Mouse (Mus musculus) naive thymus-derived CD4-positive, alpha-beta T cell, adult 2 months (primary cell): ENCODE results near the gene Ppp1r16b.

Experiments
- DNase-seq: peaks from one replicate; pipeline ENCODE4 v3.0.0-alpha.2; 2011; ENCODE audit warnings: low read depth

The Ppp1r16b gene

DNA sequence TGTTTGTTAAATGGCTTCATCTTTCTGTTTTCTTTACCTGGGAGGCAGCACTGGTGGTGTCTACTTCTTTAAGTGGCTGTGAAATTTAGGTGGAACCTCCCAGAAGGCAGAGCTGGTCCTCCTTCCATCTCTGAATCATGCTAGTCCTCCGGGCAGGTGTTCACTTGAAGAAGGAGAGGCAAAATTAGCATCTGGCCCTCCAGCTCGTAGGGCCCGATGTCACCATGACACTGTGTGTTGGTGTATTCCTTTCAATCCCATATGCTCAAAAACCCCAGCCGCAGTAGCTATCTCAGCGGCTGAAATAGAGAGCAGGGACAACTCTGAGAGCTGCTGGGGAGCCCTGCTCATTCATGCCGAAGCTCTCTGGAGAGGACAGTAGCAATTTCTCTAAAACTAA is 27.0 kb downstream of the Ppp1r16b start:
- no peak for DNase-seq

DNA sequence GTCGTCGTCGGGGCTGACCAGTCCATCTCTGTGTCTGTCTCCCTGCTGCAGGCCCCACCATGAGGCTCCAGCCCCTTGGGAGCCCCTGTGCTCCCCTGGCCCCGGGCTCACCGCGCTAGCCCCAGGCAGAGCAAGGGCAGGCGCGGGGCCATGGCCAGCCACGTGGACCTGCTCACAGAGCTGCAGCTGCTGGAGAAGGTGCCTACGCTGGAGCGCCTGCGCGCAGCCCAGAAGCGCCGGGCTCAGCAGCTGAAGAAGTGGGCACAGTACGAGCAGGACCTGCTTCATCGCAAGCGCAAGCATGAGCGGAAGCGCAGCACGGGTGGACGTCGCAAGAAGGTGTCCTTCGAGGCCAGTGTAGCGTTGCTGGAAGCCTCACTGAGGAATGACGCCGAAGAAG is 30.6 kb downstream of the Ppp1r16b start:
- no peak for DNase-seq

DNA sequence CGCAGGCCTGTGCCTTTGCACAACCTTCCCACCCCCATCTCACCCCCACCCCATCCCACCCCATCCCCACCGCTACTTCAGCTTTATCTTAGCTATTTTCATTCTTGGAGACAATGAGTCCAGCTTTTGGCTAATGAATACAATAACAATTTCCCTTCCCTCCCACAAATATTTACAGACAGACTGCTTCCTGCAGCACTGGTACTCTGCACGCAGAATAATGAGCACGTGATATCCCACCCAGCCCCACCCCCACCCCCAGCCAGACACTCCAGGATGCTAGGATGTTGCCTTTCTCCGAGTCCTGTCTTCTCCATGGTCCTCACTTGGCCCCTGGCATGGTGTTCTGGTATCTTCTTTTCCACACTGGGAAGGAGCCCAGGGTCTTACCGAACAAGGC is 31.3 kb downstream of the Ppp1r16b start:
- no peak for DNase-seq

DNA sequence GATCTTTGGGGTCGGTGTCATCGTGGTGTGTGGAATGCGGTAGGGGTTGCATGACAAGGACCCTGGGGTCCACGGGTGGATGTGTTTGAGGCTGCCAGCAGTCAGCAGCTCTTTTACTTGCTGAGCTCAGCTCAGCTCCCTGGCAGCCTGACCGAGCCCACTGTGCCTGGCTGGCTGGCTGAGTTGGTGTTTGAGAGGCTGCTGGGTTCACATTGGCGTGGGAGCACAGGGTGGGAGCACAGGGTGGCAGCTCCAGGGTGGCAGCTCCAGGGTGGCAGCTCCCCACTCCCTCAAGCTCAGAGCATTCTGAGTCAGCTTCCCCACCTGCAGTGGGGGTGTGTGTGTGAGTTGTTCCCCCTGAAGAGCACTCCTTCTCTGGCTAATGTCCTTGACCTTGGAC is 34.7 kb downstream of the Ppp1r16b start:
- DNase-seq, result no peak

DNA sequence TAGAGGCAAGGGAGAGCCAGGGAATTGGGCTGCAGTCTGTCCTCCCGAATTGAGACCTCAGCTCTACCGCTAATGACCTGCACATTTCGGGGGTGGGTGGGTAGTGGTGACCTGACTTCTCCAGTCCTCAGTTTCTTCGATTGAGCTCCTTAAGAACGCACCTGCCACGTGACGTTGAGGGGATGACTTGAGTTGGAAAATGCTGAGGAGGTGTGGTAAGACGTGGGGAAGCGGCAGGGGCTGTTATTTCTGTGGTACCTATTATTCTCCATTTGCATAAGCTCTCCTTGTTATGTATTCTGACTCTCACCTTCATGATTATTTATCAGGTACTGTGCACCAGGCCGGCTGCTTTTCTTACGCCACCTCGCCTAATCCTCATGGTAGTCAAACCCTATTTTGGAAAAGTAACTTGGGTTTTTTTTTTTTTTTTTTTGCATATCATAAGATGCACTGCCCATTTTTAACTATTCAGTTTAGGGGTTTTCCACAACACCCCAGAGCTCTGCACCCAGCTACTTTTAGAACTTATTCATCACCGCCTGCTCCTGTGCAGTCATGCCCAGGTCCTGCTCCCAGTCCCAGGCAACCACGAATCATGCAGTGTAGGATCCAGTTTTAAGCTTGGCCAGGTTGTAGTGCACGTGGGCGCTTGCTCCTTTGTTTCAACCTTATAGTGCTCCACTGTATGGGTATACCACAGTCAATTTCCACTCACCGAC is 35.5 kb downstream of the Ppp1r16b start:
- DNase-seq, result no peak

DNA sequence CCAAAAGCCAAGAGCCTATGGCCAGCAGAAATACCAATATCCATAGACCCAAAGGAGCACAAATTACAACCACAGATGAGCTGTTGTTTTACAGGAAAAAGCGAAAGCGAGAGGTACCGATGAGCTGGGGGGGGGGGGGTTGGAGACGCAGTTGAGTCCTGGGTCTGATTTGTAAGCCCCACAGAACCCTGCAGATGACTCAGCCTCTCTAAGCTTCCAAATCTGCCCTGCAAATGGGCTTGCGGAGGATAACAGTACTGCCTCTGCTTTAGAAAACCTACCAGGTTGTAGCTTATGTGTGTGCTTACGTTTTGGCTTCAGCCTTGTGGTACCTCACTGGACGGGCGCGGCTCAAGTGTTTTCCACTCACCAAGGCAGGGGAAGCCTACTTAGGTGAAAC is 36.3 kb downstream of the Ppp1r16b start:
- no peak for DNase-seq

DNA sequence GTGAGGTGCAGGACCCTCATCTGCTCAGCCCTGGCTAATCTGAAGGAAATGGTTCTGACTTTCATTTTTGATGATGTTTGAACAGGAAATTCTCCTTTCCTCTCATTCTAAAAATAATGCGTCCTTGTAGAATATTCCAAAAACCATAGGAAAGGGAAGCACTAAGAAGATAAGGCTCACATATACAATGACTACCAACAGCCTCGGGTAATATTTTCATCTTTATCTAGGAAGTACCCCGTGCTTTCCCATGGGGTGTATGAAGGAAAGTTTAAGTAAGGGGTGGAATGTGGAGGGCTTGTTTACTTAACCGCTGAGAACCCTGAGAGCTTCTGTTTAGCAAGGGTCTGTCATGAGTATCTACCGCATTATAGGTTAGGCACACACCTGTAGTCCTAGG is 37.0 kb downstream of the Ppp1r16b start:
- DNase-seq, result no peak

DNA sequence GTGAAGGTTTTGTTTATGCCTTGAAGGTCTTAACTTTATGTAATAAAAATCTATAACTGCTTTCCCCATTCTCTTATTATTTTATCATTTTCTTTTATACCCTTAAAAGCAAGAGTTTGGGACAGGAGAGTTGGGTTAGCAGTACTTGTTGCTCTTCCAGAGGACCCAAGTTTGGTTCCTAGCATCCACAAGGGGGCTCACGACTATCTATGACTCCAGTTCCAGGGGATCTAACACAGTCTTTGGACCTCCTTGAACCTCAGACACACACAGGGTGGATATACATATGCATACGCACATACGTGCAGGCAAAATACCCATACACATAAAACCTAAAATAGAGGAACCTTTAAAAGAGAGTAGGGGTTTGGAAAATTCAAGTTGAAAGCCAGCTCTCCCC is 39.5 kb downstream of the Ppp1r16b start:
- no peak for DNase-seq

DNA sequence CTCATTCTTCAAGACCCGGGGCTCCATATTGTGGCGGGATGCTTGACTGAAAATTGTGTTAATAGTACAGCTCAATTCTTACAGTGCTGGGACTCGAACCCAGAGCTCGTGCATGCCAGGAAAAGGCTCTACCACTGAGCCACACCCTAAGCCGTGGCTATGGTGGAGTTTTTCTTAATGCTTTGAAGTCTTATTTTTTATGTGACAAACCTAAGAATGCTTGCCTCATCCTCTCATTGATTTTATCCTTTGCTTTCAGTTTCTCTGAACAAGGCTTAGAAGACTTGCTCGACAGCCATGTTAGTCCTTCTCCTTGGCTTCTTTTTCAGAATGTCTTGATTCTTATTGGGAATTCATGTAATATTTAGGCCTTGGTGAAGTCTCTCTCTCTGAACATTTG is 40.3 kb downstream of the Ppp1r16b start:
- peak; percentile 61 for DNase-seq

DNA sequence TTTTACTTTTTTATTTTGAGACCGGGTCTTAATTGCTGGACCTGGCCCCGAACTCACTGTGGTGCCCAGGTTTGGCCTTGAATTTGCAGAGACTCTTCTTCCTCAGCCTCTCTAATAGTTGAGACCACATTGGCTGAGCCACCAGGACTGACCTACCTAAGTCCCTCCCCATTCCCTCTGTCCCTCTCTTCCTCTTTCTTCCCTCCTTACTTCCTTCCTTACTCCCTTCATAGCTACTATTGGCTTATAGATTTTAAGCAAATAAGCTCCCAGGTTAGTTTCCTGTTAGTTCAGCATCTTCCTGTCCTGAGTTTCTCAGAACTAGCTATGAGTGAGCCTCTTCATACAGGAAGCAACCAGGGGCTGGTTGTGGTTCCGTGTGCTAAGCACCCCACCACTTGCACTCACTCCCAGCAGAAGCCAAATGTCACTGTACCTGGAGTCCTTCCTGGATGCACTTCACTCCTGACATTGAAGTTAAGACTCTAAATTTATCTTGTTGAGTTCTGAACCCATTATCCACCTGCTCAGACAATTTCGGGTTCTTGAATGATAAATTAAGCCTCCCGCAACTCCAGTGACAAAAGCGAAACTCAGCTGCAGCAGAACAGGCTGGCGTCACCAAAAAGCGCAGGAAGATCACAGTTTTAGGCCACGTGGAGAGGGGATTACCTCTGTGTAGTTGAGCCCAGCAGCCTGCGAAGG is 41.7 kb downstream of the Ppp1r16b start:
- DNase-seq, result peak; percentile 75

DNA sequence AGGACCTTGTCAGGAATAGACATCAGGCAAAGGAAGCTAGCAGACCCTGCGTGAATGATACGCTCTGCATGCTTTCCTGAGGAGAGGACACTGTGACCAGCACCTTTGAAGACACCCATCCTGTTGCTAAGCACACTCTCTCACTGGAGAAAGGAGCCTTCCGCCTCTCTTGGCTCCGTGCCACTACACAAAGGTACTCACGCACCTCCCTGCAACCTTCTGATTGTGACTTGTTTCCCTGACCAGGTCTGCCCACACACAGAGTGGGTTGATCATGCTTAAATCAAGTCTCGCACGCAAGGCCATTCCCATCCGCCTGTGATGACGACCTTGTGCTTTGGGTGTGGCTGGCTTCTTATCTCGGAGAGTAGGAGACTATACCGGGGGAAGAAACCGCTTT is 42.9 kb downstream of the Ppp1r16b start:
- DNase-seq, result no peak

DNA sequence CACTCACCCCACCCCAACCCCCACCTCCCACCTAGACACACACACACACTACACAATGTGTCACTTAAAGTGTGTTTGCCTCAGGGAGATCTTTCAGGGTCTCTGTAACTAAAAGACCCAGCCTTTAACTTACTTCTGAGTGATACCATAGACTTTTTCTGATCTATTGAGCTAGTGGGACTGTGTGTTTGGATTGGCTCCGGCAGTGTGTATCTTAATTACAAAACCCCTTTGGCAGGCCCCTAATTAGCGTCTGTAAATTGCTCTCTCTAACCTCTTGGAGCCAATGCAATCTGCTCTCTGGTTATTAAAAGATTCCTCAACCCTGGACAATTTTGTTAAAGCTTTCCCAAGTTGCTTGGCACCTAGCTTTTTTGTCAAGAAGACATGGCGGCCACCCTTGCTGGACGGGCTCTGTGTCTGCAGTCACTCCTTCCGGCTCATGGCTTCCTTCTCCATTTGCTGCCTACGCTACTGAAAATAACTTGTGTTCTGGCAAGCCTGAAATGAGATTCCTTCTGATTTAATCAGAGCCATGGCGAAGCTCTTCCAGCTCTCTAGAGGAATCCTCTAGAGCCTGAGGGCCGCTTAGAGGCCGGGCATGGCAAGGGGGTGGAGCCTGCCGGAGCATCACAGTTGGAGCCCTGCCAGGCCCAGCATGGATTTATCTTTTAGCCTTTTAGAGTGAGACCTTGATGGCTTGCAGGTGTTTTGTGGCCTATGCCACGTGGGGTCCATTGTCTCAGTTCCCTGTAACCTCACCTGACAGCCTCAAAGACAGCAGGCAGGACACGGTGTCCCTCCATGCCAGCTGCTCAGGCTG is 46.9 kb downstream of the Ppp1r16b start:
- DNase-seq, result no peak

DNA sequence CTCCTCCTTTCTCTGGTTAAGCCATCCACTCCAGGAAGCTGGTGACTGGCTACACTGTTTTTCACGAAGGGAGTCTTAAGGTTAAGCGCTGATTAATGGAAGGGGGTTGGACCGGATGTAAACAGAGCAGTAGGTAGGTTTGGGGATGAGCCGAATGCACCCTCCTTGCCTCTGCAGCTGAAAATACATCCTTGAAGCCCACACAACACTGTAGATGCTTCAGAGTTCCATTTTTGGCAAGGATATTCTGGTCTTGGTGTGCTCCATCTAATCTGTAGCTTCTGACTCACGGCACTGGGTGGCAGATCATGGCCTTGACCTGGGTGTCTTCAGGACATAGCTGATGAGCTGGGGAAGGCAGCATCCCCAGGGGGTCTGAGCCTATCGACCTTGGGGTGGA is 49.6 kb downstream of the Ppp1r16b start:
- no peak for DNase-seq

DNA sequence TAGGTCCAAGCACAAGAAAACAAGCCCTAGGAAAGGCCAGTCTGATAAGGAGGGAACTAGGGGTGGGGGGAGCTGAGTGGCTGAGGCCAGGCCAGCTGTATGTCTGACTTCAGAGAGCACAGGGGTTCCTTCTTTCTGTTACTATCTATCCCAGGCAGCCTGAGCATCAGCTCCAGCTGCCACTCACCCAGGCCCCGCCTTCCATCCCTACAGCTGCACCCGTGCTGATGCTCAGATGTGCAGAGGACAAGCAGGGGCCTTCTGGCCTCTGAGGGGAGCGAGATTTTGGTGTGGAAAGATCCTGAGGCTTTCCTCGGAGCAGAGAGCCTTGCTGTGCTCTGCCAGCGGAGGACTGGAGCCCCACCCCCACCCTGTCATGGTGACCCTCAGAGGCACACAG is 50.9 kb downstream of the Ppp1r16b start:
- no peak for DNase-seq

DNA sequence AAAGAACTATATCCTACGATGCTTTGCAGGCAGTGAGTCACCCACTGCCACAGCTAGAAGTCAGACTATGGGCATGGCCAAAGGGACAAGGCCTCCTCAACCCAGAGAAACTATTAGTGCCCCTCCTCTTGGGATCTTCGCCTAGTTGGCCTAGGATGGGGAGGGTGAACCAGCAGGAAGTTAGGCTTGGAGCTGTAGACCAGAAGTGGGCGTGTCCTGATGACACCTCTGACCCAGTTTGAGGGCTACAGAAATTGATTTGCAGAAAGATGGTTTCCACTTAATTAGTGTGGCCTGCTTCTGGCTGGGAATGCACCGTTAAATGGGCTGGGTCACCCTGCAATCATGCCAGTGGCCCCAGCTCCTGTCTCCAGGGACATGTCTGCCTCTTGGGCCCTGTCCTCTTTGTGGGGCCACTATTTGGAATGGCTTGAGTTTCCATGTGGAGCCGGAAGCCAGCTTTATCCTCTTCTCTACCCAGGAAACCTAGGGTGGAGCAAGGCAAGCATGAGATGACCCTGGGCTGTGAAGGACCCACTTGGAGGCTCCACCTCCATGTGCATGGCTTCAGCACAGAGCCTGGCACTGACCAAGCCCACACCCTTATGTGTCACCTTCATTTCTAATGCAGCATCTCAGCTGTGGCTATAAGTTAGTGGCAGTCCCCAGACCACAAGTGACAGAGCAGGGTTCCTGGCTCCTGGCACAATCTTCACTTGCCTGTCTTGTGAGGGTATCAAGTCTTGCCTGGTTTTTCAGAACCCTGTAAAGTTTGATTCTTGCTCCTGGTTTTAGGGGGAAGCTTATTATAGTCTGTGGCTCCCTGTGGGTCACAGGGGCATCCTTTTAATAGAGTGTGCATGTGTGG is 52.6 kb downstream of the Ppp1r16b start:
- DNase-seq, result no peak

DNA sequence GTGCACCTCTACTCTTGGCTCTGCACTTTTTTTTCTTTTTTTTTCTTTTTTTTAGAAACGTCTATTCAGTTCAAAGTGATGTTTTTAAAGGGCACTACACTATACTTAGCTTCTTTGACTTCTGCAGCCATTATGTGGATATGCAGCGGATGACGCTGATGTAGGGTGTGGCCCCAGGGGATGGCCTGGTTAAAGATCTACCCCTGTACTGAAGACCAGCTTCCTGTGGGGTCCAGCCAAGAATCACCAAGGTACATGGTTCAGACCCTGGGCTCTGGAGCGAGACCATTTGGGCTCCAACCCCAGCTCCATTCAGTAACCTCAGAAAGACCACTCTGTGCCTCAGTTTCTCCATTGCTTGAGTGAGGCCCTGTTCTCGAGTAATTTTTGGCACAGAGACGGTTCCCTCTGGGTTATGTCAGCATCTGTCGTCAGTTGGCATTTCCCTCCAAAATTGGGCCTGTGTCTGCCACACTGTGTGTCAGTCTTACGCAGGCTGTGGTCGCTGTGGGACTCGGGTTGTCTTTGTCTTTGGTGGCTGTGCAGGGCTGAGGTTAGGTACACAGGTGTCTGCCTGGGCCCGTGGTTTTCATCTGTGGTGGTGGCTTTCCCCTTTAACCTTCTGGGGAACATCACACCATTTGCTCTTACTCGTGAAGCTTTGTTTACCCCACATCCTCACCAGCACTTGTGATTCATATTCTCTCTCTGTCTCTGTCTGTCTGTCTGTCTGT is 53.8 kb downstream of the Ppp1r16b start:
- peak; percentile 95 for DNase-seq

DNA sequence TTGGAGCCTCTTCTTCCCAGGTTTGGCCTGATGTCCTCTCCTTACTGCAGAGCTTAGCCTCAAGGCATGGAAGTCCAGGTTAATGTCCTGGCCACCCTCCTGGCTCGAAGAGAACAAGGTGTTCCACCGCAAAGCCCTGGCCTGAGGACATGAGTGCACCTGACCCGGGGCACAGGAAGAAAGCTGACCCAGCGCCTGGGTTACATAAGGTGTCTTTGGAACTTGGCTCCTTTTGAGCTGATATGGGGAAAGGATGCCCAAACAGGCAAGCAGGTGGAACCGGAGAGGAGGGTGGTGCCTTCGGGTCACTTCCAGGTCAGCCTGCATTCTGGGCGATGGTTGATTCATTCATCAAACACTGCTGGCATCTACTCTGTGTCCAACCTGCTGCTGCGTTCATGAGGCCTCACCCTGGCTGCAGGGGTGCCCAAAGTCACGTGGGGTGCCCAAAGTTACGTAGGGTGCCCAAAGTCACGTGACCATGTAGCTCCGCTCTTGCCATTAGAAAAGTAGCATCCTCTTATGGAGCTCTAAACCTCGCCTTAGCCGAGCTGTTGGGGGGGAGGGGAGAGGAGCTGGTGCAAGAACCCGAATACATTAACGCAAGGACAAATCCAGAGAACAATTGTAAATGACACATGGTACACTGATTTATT is 55.6 kb downstream of the Ppp1r16b start:
- no peak for DNase-seq

DNA sequence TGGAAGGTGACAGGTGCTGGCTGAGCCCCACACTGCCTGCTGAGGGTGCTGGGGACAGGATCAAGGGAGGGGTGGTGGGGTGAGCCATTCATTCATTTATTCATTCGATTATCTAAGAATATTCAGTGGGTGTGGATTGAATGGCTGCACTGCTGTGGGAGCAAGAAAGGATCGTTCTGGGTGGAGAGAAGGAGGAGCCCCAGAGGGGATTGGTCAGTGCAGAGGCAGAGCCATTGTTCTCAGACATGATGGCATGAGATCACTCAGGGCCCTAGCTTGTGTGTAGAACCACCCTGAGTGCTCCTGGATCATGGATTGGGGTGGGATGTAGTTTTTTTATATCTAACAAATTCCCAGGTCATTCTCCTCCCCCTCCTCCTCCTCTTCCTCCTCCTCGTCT is 56.3 kb downstream of the Ppp1r16b start:
- DNase-seq, result no peak

DNA sequence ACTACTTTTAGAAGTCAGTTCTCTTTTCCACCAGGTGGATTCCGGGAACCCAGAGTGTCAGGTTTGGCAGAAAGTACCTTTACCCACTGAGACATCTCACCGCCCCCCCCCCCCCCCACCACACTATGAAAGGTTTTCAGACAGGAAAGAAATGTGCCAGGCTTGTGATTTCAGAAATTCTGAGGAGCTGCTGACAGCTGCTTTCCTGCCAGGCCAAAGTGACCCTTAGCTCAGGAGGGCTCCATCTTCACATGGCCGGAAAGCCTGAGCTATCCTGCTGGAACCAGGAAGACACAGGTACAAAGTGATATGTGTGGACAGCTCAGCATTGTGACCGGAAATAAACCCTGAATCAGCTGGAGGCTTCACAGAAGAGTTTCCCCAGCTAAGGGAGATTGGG is 56.9 kb downstream of the Ppp1r16b start:
- DNase-seq, result no peak

DNA sequence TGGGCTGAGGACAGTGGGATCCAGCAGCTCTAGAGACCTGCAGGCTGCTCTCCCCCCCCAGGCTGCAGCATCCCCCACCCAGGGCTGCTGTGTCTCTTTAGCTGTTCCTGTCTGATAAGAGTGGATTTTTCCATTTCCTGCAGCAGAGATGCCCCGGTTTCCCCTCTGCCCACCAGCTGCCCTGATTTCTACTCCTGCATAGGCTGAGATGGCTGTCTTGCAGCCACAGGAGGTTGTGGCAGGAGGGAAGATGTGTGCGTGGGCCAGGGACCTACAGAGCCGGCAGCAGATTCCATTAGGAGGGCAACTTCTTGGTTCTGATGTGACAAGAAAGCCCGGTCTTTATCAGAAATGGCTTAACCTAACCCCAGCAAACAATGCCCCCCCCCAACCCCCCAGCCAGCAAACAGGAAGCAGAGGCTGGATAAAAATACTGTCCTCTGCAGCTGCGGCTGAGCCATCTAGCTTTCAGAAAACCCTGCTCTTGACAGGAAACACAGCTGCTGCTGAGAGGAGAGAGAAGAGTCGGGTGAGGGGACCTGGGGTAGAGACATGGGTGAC is 57.9 kb downstream of the Ppp1r16b start:
- DNase-seq, result peak; percentile 78
